Mouse (Mus musculus): ENCODE results near the gene Gm10642. TPM values are rescaled to one million over a fixed set of nuclear protein-coding genes. Genes with fewer than 3 reads are reported as not detected.

Gene Gm10642
- polyA plus RNA-seq, 1 experiment from 2014 or later = 2.6 TPM

- no peak overlapping the region for H3K4me3 ChIP-seq (ENCODE audit: low read depth, low read length)
- DNase-seq = peak; percentile 34
- peaks cover 22% of the 10 kb centered on the region for H3K4me1 ChIP-seq (ENCODE audit: insufficient read depth)
- ATAC-seq = peak; percentile 72
- H3K36me3 ChIP-seq (replicated peaks; ENCODE audit: insufficient read depth, low read length) = 0 out of 2 replicates have a peak, but pooled peaks cover 1% of the 10 kb centered on the region
- H3K9ac ChIP-seq (replicated peaks) = no peak overlapping the region
- no peaks in the 10 kb centered on the region for H3K27me3 ChIP-seq (ENCODE audit: insufficient read depth, low read length)
- TF ChIP-seq EP300 (IDR thresholded peaks at IDR 0.05; ENCODE audit: low read depth) (peak; percentile 95), CTCF (IDR thresholded peaks at IDR 0.05; ENCODE audit: low read depth) (no peak)
- H3K4me2 ChIP-seq (ENCODE audit: low read depth, low read length) = no peak overlapping the region
- whole genome bisulfite sequencing (ENCODE audit: insufficient replicate concordance) = 61% methylated on average over 6 of the region's 6 CpGs
- H3K27ac ChIP-seq (ENCODE audit: low read depth) = peak overlapping the region; percentile 86
- H3K9me3 ChIP-seq (ENCODE audit: low read length) = peaks cover 3% of the 10 kb centered on the region; the same call in 1 of the 2 replicates
Observed at GRCm38 (mm10) chr9:70670381-70670780, 14.3 kb downstream of the Gm10642 start.

- Histone ChIP-seq H3K9me3 (ENCODE audit: low read length) (peaks cover 3% of the 10 kb centered on the region; the same call in 1 of the 2 replicates), H3K4me1 (ENCODE audit: insufficient read depth) (peaks cover 27% of the 10 kb centered on the region), H3K4me2 (ENCODE audit: low read depth, low read length) (peak overlapping the region; percentile 52), H3K9ac (replicated peaks) (0 out of 2 replicates have a peak overlapping the region, but pooled peaks have one; percentile 34), H3K27ac (ENCODE audit: low read depth) (peak overlapping the region; percentile 72), H3K27me3 (ENCODE audit: insufficient read depth, low read length) (no peaks in the 10 kb centered on the region), H3K4me3 (ENCODE audit: low read depth, low read length) (0 out of 2 replicates have a peak overlapping the region, but pooled peaks have one; percentile 19), H3K36me3 (replicated peaks; ENCODE audit: insufficient read depth, low read length) (no peaks in the 10 kb centered on the region)
- WGBS (ENCODE audit: insufficient replicate concordance) = 35% methylated on average over 6 of the region's 6 CpGs
- TF ChIP-seq EP300 (IDR thresholded peaks at IDR 0.05; ENCODE audit: low read depth) (no peak), CTCF (IDR thresholded peaks at IDR 0.05; ENCODE audit: low read depth) (no peak)
- DNase-seq = peak; percentile 34
- ATAC-seq = no peak
Observed at GRCm38 (mm10) chr9:70671278-70671677, 15.2 kb downstream of the Gm10642 start.

- peak overlapping the region; percentile 38; the same call in 1 of the 2 replicates for H3K9ac ChIP-seq (replicated peaks)
- DNase-seq = peak; percentile 21
Observed at GRCm38 (mm10) chr9:70671772-70672579, 15.9 kb downstream of the Gm10642 start.

GRCm38 (mm10) chr9:70673656-70674055 is 17.6 kb downstream of the Gm10642 start:
- H3K9me3 ChIP-seq (ENCODE audit: low read length) = no peaks in the 10 kb centered on the region
- H3K4me3 ChIP-seq (ENCODE audit: low read depth, low read length) = no peak overlapping the region
- 80% methylated on average over 4 of the region's 4 CpGs for WGBS (ENCODE audit: insufficient replicate concordance)
- no peak overlapping the region for H3K4me2 ChIP-seq (ENCODE audit: low read depth, low read length)
- H3K9ac ChIP-seq (replicated peaks) = no peak overlapping the region
- no peaks in the 10 kb centered on the region for H3K27me3 ChIP-seq (ENCODE audit: insufficient read depth, low read length)
- DNase-seq (no peak), ATAC-seq (no peak)
- TF ChIP-seq CTCF (IDR thresholded peaks at IDR 0.05; ENCODE audit: low read depth) (no peak), EP300 (IDR thresholded peaks at IDR 0.05; ENCODE audit: low read depth) (no peak)
- no peaks in the 10 kb centered on the region for H3K36me3 ChIP-seq (replicated peaks; ENCODE audit: insufficient read depth, low read length)
- H3K27ac ChIP-seq (ENCODE audit: low read depth) = no peak overlapping the region
- peaks cover 27% of the 10 kb centered on the region for H3K4me1 ChIP-seq (ENCODE audit: insufficient read depth)

More at GRCm38 (mm10) chr9:70671772-70672579, 15.9 kb downstream of the Gm10642 start:
- peaks cover 27% of the 10 kb centered on the region for H3K4me1 ChIP-seq (ENCODE audit: insufficient read depth)
- H3K4me2 ChIP-seq (ENCODE audit: low read depth, low read length) = peak overlapping the region; percentile 52
- H3K4me3 ChIP-seq (ENCODE audit: low read depth, low read length) = peak overlapping the region; percentile 19; the same call in 1 of the 2 replicates
- no peaks in the 10 kb centered on the region for H3K36me3 ChIP-seq (replicated peaks; ENCODE audit: insufficient read depth, low read length)
- 23% methylated on average over 10 of the region's 10 CpGs for WGBS (ENCODE audit: insufficient replicate concordance)
- TF ChIP-seq CTCF (IDR thresholded peaks at IDR 0.05; ENCODE audit: low read depth) = peak; percentile 70
- TF ChIP-seq EP300 (IDR thresholded peaks at IDR 0.05; ENCODE audit: low read depth) = no peak
- no peaks in the 10 kb centered on the region for H3K27me3 ChIP-seq (ENCODE audit: insufficient read depth, low read length)
- no peak for ATAC-seq
- H3K27ac ChIP-seq (ENCODE audit: low read depth) = peak overlapping the region; percentile 72
- H3K9me3 ChIP-seq (ENCODE audit: low read length) = peaks cover 3% of the 10 kb centered on the region; the same call in 1 of the 2 replicates

- H3K27me3 ChIP-seq (ENCODE audit: insufficient read depth, low read length) = no peaks in the 10 kb centered on the region
- 69% methylated on average over 4 of the region's 4 CpGs for WGBS (ENCODE audit: insufficient replicate concordance)
- no peak for DNase-seq
- H3K4me1 ChIP-seq (ENCODE audit: insufficient read depth) = peaks cover 22% of the 10 kb centered on the region
- H3K9me3 ChIP-seq (ENCODE audit: low read length) = no peaks in the 10 kb centered on the region
- no peak overlapping the region for H3K4me2 ChIP-seq (ENCODE audit: low read depth, low read length)
- H3K36me3 ChIP-seq (replicated peaks; ENCODE audit: insufficient read depth, low read length) = no peaks in the 10 kb centered on the region
- H3K9ac ChIP-seq (replicated peaks) = no peak overlapping the region
- ATAC-seq = no peak
- TF ChIP-seq EP300 (IDR thresholded peaks at IDR 0.05; ENCODE audit: low read depth) (no peak), CTCF (IDR thresholded peaks at IDR 0.05; ENCODE audit: low read depth) (no peak)
- no peak overlapping the region for H3K27ac ChIP-seq (ENCODE audit: low read depth)
- H3K4me3 ChIP-seq (ENCODE audit: low read depth, low read length) = no peak overlapping the region
Observed at GRCm38 (mm10) chr9:70675117-70675516, 19.1 kb downstream of the Gm10642 start.

- H3K4me3 ChIP-seq (ENCODE audit: low read depth, low read length) = no peak overlapping the region
- WGBS (ENCODE audit: insufficient replicate concordance) = 85% methylated on average over 5 of the region's 5 CpGs
- H3K4me1 ChIP-seq (ENCODE audit: insufficient read depth) = peaks cover 20% of the 10 kb centered on the region
- no peak for DNase-seq
- H3K9me3 ChIP-seq (ENCODE audit: low read length) = no peaks in the 10 kb centered on the region
- H3K27me3 ChIP-seq (ENCODE audit: insufficient read depth, low read length) = no peaks in the 10 kb centered on the region
- 0 out of 2 replicates have a peak overlapping the region, but pooled peaks have one; percentile 0 for H3K27ac ChIP-seq (ENCODE audit: low read depth)
- H3K36me3 ChIP-seq (replicated peaks; ENCODE audit: insufficient read depth, low read length) = no peaks in the 10 kb centered on the region
- peak; percentile 45 for TF ChIP-seq CTCF (IDR thresholded peaks at IDR 0.05; ENCODE audit: low read depth)
- TF ChIP-seq EP300 (IDR thresholded peaks at IDR 0.05; ENCODE audit: low read depth) = no peak
- no peak overlapping the region for H3K9ac ChIP-seq (replicated peaks)
- no peak overlapping the region for H3K4me2 ChIP-seq (ENCODE audit: low read depth, low read length)
- no peak for ATAC-seq
Observed at GRCm38 (mm10) chr9:70675961-70676360, 19.9 kb downstream of the Gm10642 start.

Measured in liver, postnatal 0 days (tissue).